Mouse (Mus musculus): ENCODE results near the gene Tekt4.

Tekt4 gene

DNA sequence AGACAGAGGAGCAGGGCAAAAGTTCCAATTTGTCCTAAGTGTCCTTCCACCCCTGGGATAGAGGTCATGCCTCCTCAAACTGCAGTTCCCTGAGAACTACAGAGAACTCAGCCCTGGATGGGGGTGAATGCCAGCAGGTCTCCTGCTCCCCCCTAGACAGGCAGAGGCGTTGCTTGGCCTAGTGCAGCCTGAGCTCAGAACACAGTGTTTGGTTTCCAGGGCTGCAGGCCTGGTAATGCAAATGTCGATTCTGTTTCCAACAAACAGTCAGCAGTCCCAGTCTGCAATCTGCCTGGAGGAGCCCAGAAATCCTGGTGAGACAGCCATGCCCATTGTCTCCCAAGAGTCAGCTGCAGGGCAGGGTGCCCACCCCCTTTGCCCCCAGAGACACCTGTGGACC is at the start of gene Tekt4:
TSS of gene Tekt4 (plus strand) at position 344 of the 400 bp plus-strand sequence.
- no peak for DNase-seq

GRCm38 (mm10) chr17:25405224-25405895 is 49.1 kb upstream of the Tekt4 start:
- no peak for DNase-seq

DNA sequence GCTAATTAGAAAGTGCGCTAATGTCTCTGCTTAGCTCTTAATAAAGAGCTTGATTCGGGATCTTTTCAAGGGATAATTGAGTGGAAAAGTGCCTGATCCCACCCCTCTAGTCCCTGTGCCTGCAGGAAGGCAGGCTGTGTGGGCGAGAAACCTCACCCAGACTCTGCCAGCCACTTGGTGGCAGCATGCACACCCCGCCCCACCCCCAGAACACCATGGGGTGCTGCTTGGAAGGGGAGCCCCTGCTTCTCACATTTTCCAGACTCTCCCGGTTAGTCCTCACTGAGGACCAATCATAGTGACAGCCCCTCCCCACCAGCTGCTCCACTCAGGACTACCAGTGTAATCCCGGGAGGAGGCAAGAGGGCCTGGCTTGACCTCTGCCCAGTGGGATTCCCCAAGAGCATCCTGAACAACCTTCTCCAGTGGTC is 48.4 kb upstream of the Tekt4 start:
- no peak for DNase-seq

DNA sequence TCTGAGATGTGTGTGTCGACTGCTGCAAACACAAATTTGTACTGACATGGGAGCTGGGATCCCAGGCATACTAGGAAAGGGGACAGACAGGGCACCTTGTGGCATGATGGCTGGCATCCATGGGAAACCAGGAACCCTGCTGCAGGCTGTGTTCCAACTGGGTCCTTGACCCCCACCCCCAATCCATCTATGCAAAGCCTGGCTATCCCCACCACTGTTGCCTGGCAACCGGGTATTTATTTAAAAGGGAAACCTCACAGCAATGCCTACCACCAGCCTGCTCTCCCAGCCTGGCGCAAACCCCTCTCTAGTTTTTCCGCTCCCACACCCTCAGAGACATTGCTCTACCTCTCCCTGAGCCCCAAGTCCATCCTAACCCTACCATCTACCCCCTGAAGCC is 47.1 kb upstream of the Tekt4 start:
- no peak for DNase-seq

DNA sequence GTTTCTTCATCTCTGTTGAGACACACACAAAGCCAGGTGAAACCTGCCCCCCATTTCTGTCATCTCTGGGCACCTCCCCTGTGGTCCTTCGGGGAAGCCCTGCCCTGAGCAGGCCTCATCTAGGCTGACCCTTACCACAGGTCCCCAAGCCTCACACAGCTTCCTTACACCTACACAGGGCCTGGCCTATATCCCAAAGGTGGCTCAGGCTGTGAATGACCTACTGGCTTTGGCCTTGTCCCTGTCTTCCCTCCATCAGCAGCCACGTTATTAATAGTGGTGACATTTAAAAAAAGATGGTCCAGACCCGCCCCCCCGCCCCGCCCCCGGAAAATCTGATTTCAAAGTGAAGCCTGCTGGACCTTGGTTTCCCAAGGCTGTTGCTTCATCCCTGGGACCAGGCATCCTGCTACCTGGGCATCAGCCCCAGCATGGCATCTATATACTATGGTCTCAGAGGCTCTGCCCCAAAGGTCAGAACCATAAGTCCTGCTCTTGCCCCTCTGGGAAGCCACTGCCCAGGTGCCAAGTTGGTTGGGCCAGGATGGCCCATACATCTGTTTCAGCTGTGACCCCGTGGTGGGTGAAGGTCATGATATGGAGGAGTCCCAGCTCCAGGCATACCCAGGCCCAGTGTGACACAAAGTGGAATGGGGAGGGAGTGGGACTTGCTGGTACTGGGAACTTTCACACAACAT is 46.0 kb upstream of the Tekt4 start:
- no peak for DNase-seq

DNA sequence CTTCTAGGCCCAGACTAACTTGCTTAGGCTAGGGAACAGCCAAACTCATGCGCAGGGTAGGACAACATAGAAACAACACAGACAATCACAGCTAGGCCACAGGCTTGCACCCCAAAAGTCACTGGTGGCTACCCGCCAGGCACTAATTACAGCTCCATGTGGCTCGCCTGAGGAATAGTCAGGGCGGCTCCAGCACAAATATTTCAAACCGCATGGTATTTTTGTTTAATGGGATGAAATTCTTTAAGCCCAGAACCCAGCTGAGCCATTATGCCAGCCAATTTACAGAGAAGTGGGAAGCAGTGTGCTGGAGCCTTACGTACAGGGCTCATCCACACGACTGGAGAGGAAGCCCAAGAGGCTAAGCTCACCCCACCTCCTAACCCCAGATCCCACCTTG is 44.8 kb upstream of the Tekt4 start:
- no peak for DNase-seq

- no peak for DNase-seq
These were observed 44.2 kb upstream of the Tekt4 start for GRCm38 (mm10) chr17:25410180-25410579.

GRCm38 (mm10) chr17:25410786-25411185 is 43.6 kb upstream of the Tekt4 start:
- DNase-seq = no peak

DNA sequence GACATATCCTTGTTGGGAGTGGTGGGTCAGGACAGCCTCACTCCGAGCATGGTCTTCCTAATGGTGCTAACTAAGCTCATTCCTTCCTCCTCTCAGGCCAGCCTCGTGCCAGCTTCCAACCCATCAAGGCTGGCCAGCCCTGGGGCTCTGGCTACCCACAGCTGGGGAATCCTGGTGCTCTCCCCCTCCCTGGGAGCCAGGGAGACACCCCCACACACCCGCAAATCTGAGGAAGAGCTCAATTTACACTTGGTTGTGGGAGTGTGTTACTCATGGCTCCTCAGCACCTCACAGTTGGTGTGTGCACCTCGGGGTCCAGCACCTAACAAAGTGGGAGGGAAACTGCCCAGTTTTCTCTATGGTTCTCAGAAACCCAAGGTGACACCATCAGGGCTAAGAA is 43.2 kb upstream of the Tekt4 start:
- no peak for DNase-seq

- peak; percentile 84 for DNase-seq
These were observed 40.2 kb upstream of the Tekt4 start for GRCm38 (mm10) chr17:25414209-25414608.

DNA sequence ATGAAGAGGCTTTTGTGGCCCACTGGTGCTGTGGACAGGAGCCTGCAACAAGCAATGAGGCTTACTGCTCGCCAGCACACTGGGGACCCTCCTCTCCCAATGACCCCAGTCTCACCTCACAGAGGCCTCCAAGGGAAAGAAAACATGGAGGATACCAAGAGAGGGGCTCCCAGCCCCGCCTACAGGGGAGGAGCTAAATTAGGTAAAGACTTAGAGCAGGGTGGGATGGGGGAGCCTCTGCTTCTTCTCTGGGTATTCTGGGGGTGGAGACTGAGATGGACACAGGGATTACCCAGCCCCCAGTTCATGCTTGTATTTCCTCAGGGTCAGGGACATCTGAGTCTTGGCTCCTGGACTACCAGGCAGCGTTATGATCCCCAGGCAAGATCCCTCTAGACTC is 39.5 kb upstream of the Tekt4 start:
- DNase-seq = no peak

DNA sequence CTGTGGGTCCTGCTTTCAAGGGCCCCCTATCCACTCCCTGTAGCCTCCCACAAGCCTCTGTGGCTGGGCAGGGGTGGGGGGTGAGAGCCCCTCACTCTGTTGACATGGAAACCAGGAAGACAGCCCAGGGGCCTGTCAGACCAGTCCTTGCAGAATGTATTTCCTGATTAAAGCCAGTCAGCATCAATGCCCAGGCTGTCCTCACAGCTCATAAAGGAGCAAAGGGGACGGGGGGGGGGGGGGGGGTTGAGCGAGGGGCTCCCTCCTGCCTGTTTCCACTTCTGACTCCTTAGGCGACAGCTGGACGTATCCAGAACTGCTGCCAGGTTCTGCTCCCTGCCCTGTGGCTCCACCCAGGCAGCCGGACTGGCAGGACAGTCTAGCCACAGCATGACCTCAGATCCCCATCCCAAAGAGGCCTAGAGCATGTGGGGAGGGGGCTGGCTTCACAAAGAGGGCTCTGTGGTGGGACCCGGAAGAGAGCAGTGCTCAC is 38.9 kb upstream of the Tekt4 start:
- DNase-seq = no peak

GRCm38 (mm10) chr17:25416219-25416618 is 38.2 kb upstream of the Tekt4 start:
- no peak for DNase-seq

DNA sequence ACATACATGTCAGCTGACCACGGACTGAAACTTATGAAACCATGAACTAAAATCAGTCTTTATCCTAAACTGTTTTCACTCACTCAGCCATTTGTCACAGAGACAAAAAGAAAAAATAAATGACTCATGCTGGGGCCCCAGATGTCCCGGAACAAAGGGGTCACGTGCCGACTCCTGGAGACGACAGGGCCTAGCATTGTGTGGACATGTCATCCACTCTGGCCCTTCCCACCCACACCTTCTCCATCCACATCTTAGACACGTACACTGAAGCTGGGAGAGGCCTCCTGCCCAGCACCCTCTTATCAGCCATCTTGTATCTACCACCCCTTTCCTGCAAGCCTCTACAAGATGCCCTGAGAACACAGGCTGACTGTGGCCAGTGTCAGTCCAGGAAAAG is 36.4 kb upstream of the Tekt4 start:
- DNase-seq = no peak

DNA sequence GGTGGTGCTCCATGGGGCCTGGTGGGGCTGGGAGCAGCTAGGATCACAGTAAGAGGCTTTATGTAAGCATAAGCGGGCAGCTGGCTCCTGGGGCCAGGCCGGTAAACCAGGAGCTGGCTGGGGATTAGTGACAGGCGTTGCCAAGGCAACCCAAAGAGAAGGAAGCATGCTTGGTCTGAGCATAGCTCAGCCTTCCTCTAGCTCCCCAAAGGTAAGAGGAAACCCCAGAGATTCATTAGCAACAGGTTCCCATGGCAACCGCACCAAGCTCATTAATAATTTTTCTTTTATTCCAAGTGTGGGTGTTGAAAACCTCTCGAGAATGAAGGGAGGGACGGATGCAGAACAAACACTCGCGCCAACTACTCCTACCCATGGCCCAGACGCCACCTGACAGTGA is 35.5 kb upstream of the Tekt4 start:
- DNase-seq = no peak

GRCm38 (mm10) chr17:25420998-25421397 is 33.4 kb upstream of the Tekt4 start:
- no peak for DNase-seq

DNA sequence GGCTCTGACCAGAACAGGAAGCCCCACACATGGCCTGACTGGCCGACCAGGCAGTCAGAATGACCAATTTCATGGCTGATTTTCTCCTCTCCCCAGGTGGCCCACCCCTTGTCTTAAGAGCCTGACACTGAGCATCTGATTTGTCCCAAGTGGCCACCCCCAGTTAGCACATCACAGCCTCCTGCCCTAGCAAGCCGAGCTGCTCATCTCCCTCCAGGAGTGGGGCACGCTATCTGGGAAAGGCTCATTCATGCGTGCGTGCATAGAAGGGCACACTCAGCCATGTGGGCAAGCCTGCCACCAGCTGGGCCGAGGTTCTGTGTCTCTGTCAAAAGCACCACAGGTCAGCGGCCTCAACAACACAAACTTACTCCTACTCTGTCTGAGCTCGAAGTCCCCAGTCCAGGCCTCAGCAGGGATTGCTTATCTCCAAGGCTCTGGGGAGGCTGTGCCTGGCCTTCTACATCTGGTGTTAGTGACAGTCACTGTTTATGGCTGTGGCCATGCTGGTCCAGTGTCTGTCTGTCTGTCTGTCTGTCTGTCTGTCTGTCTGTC is 29.8 kb upstream of the Tekt4 start:
- DNase-seq = no peak

DNA sequence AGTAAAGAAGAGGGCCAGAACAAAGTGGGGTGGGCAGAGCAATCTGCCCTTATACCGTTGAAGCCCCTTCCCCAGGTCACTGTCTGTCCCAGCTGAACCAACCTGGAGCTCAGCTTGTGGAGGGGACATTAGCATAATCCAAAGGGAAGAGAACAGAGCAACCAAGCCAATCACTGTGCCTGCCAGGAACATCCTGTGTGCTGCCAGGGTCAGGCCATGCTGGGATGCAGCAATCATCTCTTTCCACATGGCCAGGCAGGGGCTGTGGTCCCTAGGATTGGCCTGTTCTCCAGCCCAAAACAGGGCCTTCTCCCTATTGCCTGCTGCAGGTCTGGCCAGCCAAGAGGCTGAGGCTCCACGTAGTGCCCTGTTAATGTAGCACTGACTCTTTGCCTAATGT is 28.4 kb upstream of the Tekt4 start:
- no peak for DNase-seq

DNA sequence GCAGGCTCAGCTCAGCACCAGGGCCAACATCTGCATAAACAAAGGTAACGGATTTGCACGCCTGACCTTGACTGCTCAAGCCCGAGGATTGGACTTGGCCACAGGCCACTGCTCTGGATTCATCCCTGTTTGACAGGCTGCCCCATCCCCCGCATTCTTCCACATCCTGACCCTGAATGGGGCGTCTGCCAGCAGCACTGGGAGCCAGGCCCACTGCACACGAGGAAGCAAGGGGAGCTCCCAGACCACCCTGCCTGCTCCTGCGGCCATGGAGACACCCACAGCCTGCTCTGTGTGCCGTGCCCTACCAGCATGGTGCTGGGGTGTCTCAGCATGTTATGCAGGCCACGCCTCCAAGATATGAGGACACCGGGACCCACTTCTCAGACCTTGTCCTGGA is 27.0 kb upstream of the Tekt4 start:
- DNase-seq = no peak

DNA sequence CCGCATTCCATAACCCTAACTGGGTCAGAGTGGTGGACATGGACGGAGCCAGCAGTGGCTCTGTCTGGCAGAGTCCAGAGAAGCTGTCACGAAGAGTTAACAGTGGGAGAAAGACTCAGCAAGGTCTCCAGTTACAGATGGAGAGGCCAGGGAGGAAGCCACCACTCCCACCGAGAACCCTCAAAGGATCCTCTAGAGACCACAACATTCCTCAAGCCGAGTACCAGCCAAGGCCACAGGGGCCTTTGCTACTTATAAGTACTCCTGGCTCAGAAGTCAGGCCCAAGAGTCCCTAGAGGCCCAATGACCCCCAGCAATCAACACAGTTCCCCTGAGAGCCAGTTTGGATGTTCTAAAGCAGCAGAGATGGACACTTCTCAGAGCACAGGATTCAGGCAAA is 25.2 kb upstream of the Tekt4 start:
- no peak for DNase-seq

GRCm38 (mm10) chr17:25429886-25430285 is 24.5 kb upstream of the Tekt4 start:
- no peak for DNase-seq

DNA sequence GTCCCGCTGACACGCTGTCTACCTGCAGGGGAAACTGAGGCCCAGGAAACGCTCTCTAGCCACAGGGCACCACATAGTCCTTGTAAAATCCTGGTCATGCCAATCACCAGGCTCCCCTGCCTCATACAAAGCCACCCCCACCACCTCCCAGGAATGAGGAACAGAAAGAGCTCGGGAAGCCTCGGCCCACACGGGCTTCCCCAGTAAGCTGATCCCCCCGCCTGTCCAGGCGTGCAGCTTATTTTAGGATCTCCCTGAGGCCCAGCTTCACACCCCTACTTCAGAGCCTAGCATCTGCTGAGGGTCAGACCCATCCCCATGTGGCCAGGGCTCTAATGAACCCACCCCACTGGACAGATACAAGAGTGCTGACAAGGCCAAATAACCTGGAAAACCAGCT is 23.9 kb upstream of the Tekt4 start:
- DNase-seq = no peak

DNA sequence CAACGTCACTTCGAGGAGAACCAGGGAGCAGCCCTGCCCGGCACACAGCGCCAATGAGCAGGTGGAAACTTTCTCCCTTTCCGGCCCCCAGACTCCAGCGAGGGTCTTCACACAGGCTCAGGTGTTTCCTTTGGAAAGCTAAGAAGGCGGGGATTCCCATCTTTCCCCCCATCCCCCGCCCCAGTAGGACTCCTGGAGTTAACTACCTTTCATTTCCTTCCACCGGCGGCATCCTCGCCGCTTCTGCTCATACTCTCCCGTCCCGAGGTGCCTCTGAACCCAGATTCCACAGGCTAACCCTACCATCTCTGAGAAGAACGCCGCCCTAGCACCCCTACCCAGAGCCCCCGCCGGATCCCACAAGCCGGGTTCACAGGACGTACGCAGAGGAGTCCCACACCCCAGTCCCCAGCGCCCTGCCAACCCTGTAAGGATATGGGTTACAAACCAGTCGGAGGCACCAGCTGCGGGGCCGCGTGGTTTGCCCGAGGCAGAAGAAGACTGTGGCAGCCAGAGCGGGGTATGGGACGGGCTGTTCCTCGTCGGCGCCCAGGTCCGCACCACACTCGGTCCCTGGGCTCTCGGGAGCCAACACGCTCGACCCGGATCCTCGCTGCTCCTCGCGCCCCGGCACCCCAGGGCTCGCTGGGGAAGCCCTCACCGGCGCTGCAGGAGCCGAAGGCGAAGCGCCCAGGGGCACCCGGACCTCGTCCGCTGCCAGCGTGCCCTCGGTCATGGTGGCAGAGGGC is 21.8 kb upstream of the Tekt4 start:
- no peak for DNase-seq

DNA sequence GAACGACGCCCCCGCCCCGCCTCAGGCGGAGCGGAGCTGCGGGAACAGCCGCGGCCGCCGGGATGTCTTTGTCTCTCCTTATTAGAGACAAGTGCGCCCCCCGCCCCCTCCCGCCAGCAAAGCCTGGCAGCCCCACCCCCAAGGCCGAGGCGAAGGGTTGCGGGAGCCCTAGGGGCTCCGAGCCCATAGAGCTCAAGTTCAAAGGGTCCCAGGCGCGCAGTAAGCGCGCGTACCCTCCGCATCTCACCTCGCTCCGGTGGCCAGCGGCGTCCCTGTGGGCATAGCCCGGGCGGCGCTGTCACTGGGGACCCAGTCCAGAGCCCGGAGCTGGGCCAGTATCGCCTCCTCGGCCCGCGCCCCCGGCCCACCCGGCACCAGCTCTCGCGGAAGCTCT is 21.2 kb upstream of the Tekt4 start:
- DNase-seq = no peak

All from kidney, adult 11 months (tissue).